Mouse (Mus musculus) ES-E14 (cell line): Measurements from ENCODE around the gene Cdc42ep1. TPM values are rescaled to one million over a fixed set of nuclear protein-coding genes. Genes with fewer than 3 reads are reported as not detected.

Source experiments
- DNase-seq: peaks from one replicate; pipeline ENCODE4 v3.0.0-alpha.2; 2013; ENCODE audit warnings: low read depth, low spot score
- H3K27ac ChIP-seq: 2 replicates; pipeline ENCODE4 v1.5.1; 2012; ENCODE audit warnings: low read depth, mild to moderate bottlenecking, low read length, moderate library complexity, mixed read lengths; ENCODE audit not compliant: poor library complexity, insufficient read depth, severe bottlenecking
- H3K36me3 ChIP-seq: 2 replicates; pipeline ENCODE4 v1.6.1; 2012; ENCODE audit warnings: mild to moderate bottlenecking, low read length, moderate library complexity, mixed read lengths; ENCODE audit not compliant: control insufficient read depth, poor library complexity, insufficient read depth, severe bottlenecking
- H3K4me1 ChIP-seq, 2 experiments: fragments of 150-350 bp in 1 of 2; sonication (generic) in 1 of 2; 2 replicates each; pipeline ENCODE4 v1.6.1; 2012; ENCODE audit warnings: low read length in 2 of 2, mild to moderate bottlenecking in 1 of 2, mixed read lengths in 1 of 2; ENCODE audit not compliant: control insufficient read depth in 2 of 2, insufficient read depth in 2 of 2, poor library complexity in 1 of 2
- H3K4me3 ChIP-seq, 2 experiments: fragments of 150-350 bp in 1 of 2; sonication (generic) in 1 of 2; 2 replicates each; pipeline ENCODE4 v1.5.1; 2012; ENCODE audit warnings: low read length in 2 of 2, low read depth in 1 of 2, mild to moderate bottlenecking in 1 of 2, mixed read lengths in 1 of 2; ENCODE audit not compliant: insufficient read depth in 1 of 2, poor library complexity in 1 of 2, severe bottlenecking in 1 of 2
- H3K9ac ChIP-seq: 2 replicates; pipeline ENCODE4 v1.6.1; 2012; ENCODE audit warnings: low read depth, mild to moderate bottlenecking, low read length, mixed read lengths; ENCODE audit not compliant: poor library complexity, insufficient read depth, severe bottlenecking
- H3K9me3 ChIP-seq: fragments of 150-350 bp; sonication (generic); 2 replicates; pipeline ENCODE4 v1.6.1; 2012; ENCODE audit warnings: low read depth, mild to moderate bottlenecking, low read length; ENCODE audit not compliant: control insufficient read depth, insufficient read depth
- CHD2 ChIP-seq: IDR thresholded peaks from 2 replicates; pipeline ENCODE4 v1.6.1; 2014; ENCODE audit warnings: mild to moderate bottlenecking, low read depth, low read length, inconsistent platforms
- HCFC1 ChIP-seq: IDR thresholded peaks from 2 replicates; pipeline ENCODE4 v1.6.1; 2012; ENCODE audit warnings: low read length, inconsistent platforms, borderline replicate concordance; ENCODE audit not compliant: insufficient read depth
- MAFK ChIP-seq: IDR thresholded peaks from 2 replicates; pipeline ENCODE4 v1.6.1; 2014; ENCODE audit warnings: mild to moderate bottlenecking, low read depth, low read length, inconsistent platforms; ENCODE audit not compliant: insufficient read depth
- ZC3H11A ChIP-seq: IDR thresholded peaks from 2 replicates; pipeline ENCODE4 v1.6.1; 2012; ENCODE audit warnings: low read depth, mild to moderate bottlenecking, inconsistent platforms, low read length, borderline replicate concordance
- ZNF384 ChIP-seq: IDR thresholded peaks from 2 replicates; pipeline ENCODE4 v1.6.1; 2012; ENCODE audit warnings: low read depth, low read length, inconsistent platforms
- in situ Hi-C, 2 experiments: fragments of 600-800 bp; cut with MboI; formaldehyde crosslinking; loops; one replicate each; pipeline ENCODE4 v1.15.1; 2025; ENCODE audit warnings: low sequenced_read_pairs in 2 of 2, inconsistent platforms in 1 of 2; ENCODE audit not compliant: unreplicated experiment in 2 of 2
- total RNA-seq: library from RNA; depleted of rRNA; stranded (reverse); fragments of 300-350 nt; gene quantifications from 2 replicates; pipeline ENCODE4 v1.2.3, GENCODE M21; 2012

Cdc42ep1 gene
- total RNA-seq, 1 experiment, result 8.3 TPM

DNA sequence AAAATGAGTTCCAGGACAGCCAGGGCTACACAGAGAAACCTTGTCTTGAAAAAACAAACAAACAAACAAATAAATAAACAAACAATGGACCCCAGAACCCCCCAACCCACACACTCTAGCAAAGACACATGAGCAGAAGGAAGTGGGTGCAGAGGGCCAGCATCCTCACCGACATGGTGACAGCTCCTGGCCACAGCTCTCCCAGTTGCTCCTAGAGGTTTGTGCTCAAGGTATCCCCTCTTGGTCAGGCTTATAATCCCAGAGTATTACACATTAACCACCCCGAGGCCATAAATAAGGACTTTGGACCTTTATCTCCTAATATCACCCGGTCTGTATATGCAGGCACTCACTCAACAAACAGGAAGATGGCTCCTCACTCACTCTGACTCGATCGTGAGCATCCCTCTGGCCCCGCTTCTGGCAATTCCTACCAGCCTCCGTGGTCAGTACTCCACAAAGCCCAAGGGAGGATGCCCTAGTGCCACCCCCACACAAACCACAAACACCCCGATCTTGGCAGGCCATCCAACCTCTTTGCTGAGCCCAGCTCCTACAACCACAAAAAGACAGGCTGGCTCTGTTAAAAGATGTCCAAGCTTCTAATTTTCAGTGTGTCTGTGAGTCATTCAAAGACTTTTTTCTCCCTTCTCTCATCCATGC, 13.0 kb downstream of the Cdc42ep1 start, which contains the start of gene Lgals2:
Lgals2 (minus strand) TSS at position 227 of the 663 bp plus-strand sequence.
- in situ Hi-C loops, result no loop called here
- Histone ChIP-seq H3K27ac (no peak within 1 kb of the TSS), H3K36me3 (no peaks in the 10 kb centered on the region), H3K9me3 (no peaks in the 10 kb centered on the region), H3K4me3 (no peak within 1 kb of the TSS), H3K9ac (no peak within 1 kb of the TSS), H3K4me1 (peaks cover 0 to 9% of the 10 kb centered on the region in 2 experiments; a peak in 2 of 4 replicates)
- no peak for TF ChIP-seq MAFK
- no peak for TF ChIP-seq CHD2
- TF ChIP-seq ZC3H11A, result no peak
- TF ChIP-seq ZNF384, result no peak
- no peak for TF ChIP-seq HCFC1
- no peak for DNase-seq

DNA sequence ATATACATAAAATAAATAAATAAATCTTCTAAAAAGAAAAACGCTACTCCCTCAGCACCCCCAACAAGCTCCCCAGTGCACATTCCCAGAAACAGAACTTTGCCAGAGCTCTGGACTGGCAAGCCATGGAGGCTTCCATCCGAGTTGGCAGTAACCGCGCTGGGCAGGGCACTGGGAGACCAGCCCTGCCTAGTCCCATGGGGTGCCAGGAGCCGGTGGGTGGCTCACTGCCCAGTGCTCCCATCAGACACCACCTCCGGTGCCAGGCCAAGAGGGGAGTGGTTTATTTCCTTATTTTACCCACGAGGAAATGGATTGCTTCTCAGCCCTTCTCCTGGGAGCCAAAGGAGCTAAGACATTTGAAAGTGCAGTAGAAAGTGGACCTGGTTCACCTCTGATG, 14.6 kb downstream of the Cdc42ep1 start:
- no peak for TF ChIP-seq MAFK
- DNase-seq, result no peak
- Histone ChIP-seq H3K4me3 (no peak overlapping the region), H3K9me3 (no peaks in the 10 kb centered on the region), H3K36me3 (no peaks in the 10 kb centered on the region), H3K9ac (no peak overlapping the region), H3K4me1 (no peaks in the 10 kb centered on the region), H3K27ac (no peak overlapping the region)
- in situ Hi-C loops, result no loop called here

DNA sequence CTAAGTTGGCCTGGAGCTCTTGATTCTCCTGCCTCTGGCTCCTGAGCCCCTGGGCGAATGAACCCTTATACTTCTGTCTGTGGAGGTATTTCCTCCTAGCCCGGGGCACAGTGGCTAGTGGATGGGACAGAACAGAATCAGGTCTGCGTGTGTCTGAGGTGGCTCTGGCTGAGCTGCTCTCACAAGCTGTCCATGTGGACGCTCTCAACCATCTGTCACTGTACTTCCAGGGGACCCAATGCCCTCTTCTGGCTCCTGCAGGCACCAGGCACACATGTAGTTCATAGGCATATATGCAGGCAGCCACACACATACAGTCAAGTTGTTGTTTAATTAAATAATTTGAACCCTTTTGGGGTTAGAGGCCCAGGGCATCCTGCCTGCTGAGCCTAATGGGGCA, 16.9 kb downstream of the Cdc42ep1 start:
- Histone ChIP-seq H3K36me3 (no peaks in the 10 kb centered on the region), H3K9me3 (no peaks in the 10 kb centered on the region), H3K4me3 (no peak overlapping the region), H3K9ac (no peak overlapping the region), H3K4me1 (peaks cover 0 to 3% of the 10 kb centered on the region in 2 experiments; a peak in 1 of 4 replicates), H3K27ac (no peak overlapping the region)
- TF ChIP-seq HCFC1 (no peak), ZC3H11A (no peak), MAFK (no peak), CHD2 (no peak), ZNF384 (no peak)
- in situ Hi-C loops, result no loop called here
- DNase-seq, result no peak

DNA sequence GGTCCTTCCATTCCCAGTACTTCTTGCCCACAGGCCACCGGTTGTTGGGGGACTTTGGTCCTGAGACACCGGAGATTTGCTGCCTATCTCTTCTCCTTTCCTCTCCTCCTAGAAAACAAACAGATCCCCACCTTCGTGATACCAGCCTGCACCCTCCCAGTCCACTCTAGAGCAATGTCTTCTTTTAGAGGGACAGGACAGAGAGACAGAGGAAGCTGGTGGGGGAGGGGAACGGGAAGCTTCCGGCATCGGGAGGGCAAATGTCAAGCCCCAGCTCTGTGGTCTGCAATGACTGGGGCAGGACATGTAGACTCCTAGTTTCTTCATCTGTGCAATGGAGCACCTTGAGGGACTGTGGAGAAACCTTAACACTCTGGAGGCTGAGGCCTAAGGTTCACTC, 17.3 kb downstream of the Cdc42ep1 start:
- H3K4me3 ChIP-seq, result no peak overlapping the region
- H3K9ac ChIP-seq, result no peak overlapping the region
- H3K9me3 ChIP-seq, result no peaks in the 10 kb centered on the region
- H3K4me1 ChIP-seq, result peaks cover 0 to 4% of the 10 kb centered on the region in 2 experiments; a peak in 2 of 4 replicates
- H3K27ac ChIP-seq, result no peak overlapping the region
- in situ Hi-C loops, result no loop called here
- TF ChIP-seq CHD2 (no peak), ZNF384 (no peak), MAFK (no peak), HCFC1 (no peak), ZC3H11A (no peak)
- no peak for DNase-seq
- H3K36me3 ChIP-seq, result no peaks in the 10 kb centered on the region

DNA sequence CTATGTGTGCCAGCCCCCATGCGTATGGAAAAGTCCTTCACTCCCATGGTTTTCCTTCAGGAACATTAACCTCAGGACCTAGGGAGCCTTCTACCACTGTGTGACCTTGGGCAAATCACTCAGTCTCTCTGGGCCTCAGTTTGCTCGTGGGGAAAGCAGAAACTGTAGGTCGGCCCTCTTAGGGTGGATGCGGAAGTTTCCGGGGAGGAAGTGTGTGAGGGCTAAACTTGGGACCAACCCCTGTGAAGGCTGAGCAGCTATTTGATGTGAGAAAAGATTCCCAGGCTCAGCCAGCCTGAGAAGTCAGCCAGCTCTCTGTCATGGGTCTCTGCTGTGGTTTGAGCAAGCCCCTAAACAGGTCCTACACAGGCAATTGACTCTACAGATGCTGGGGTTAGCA, 19.9 kb downstream of the Cdc42ep1 start:
- no peak overlapping the region for H3K9ac ChIP-seq
- DNase-seq, result no peak
- no peak overlapping the region for H3K27ac ChIP-seq
- peaks cover 2 to 10% of the 10 kb centered on the region in 2 experiments; a peak in 2 of 4 replicates for H3K4me1 ChIP-seq
- no peaks in the 10 kb centered on the region for H3K36me3 ChIP-seq
- no peaks in the 10 kb centered on the region for H3K9me3 ChIP-seq
- no peak for TF ChIP-seq ZNF384
- no peak for TF ChIP-seq ZC3H11A
- no peak overlapping the region for H3K4me3 ChIP-seq
- in situ Hi-C loops, result no loop called here
